Mouse (Mus musculus) limb, embryonic 13.5 days (tissue): ENCODE data around the gene Itgb3bp. TPM values are rescaled to one million over a fixed set of nuclear protein-coding genes. Genes with fewer than 3 reads are reported as not detected.

Source experiments
- ATAC-seq: fragments of 200-750 bp; cut with Nextera tagmentation; 2 replicates; pipeline ENCODE4 v1.8.0; 2017; ENCODE audit warnings: low read depth, moderate number of reproducible peaks, moderate TSS enrichment; ENCODE audit not compliant: low FRiP score
- H3K27ac ChIP-seq: fragments of 300-500 bp; sonication (generic); 2 replicates; pipeline ENCODE4 v1.5.1; 2015; ENCODE audit warnings: inconsistent platforms, mild to moderate bottlenecking, moderate library complexity
- H3K27me3 ChIP-seq: fragments of 300-500 bp; sonication (generic); 2 replicates; pipeline ENCODE4 v1.6.1; 2015; ENCODE audit warnings: mild to moderate bottlenecking, inconsistent platforms
- H3K36me3 ChIP-seq: fragments of 300-500 bp; sonication (generic); 2 replicates; pipeline ENCODE4 v1.6.1; 2015; ENCODE audit warnings: inconsistent platforms, mild to moderate bottlenecking, moderate library complexity
- H3K4me1 ChIP-seq: fragments of 300-500 bp; sonication (generic); 2 replicates; pipeline ENCODE4 v1.6.1; 2015; ENCODE audit warnings: inconsistent platforms
- H3K4me2 ChIP-seq: fragments of 300-500 bp; sonication (generic); replicated peaks from 2 replicates; pipeline ENCODE4 v1.6.1; 2015; ENCODE audit warnings: inconsistent platforms, mild to moderate bottlenecking, moderate library complexity
- H3K4me3 ChIP-seq: fragments of 300-500 bp; sonication (generic); 2 replicates; pipeline ENCODE4 v1.5.1; 2015; ENCODE audit warnings: moderate library complexity, mild to moderate bottlenecking, inconsistent platforms
- H3K9ac ChIP-seq: fragments of 300-500 bp; sonication (generic); 2 replicates; pipeline ENCODE4 v1.6.1; 2015; ENCODE audit warnings: mild to moderate bottlenecking, inconsistent platforms
- H3K9me3 ChIP-seq: fragments of 300-500 bp; sonication (generic); 2 replicates; pipeline ENCODE4 v1.6.1; 2016; ENCODE audit warnings: inconsistent platforms
- whole genome bisulfite sequencing: fragments of 180-500 bp; shearing (Covaris S2); methylation state at CpG from one replicate; pipeline ENCODE4 v1.1.7; 2015; 5-methylcytosine and 5-hydroxymethylcytosine counted together
- polyA plus RNA-seq: library from polyadenylated mRNA; unstranded; fragments of >200 nt; fragmentation: Nextera tagmentation; extraction: Ambion mirVana; gene quantifications from 2 replicates; pipeline ENCODE4 v1.2.1, GENCODE M21; 2015

The Itgb3bp gene
- 36.1 and 36.8 TPM in 2 replicates for polyA plus RNA-seq

DNA sequence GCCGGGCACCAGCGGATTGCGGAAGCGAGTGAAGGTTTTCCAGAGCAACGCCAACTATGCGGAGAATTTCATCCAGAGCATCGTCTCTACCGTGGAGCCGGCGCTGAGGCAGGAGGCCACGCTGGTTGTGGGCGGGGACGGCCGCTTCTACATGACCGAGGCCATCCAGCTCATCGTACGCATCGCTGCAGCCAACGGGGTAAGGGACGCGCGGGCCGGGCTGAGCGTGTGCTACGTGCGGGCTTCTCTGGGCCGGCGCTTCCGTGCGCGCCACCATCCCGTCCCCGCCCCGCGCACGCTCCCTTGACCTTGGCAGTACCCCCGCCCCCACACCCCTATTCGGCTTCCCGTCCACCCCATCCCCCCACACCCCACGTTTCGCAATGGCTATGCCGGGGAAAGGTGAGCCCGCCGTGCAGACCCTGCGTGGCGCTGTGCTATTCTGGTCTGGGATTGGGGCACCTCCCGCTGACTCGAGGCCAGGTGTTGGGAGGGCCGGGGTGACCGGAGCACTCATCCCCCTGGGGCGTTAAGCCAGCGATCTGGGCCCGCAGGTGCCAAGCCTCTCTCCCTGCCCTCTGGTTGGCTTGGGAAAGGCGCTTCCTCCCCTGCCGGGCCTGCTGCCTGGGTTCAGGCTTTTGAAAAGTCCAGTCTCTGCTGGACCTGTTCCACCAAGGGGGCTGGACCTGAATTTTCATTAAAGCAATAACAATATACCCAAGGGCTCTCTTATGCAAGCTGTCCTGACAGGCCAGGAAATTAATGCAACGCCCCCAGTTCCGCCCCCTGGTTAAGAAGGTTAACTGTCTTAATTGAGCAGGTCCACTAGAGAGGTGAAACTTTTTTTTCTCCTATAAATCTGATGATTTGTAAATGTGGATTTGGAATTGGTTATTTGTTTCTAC is at the start of gene Itgb3bp:
TSS of gene Itgb3bp (minus strand) at position 201 of the 905 bp plus-strand sequence.
- Histone ChIP-seq H3K27me3 (peaks cover 3% of the 10 kb centered on the region; the same call in 1 of the 2 replicates), H3K4me3 (peak within 1 kb of the TSS; percentile 61)

DNA sequence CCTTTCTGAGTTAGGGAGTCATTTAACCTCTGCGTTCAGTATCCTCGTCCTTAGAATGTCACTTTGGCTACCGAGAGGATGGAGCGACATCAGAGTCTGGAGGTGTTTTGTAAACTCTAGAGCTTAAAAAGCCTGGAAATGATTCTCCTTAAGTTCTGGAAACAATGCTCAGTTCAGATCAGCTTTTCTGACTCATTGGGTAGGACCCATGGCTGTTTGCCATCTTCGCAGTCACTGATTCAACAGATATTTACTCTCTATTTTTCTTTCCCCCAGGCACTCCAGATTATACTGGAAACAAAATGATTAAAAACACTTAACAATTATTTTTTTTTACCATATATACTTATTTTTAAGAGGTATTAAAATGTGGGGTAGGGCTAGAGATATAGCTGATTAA is 49.7 kb upstream of the Itgb3bp start:
- WGBS: 92% methylated on average over 5 of the region's 5 CpGs
- H3K4me1 ChIP-seq: no peaks in the 10 kb centered on the region
- no peak overlapping the region for H3K9ac ChIP-seq
- no peak overlapping the region for H3K4me3 ChIP-seq
- H3K27ac ChIP-seq: no peak overlapping the region
- H3K36me3 ChIP-seq: peaks cover 7% of the 10 kb centered on the region
- no peaks in the 10 kb centered on the region for H3K9me3 ChIP-seq
- no peaks in the 10 kb centered on the region for H3K27me3 ChIP-seq
- H3K4me2 ChIP-seq: no peak overlapping the region
- ATAC-seq: no peak

More for the DNA sequence above, at the start of gene Itgb3bp:
- H3K4me2 ChIP-seq: peak within 1 kb of the TSS; percentile 95
- no peaks in the 10 kb centered on the region for H3K9me3 ChIP-seq
- ATAC-seq: peak; percentile 90
- H3K36me3 ChIP-seq: no peaks in the 10 kb centered on the region
- H3K4me1 ChIP-seq: peaks cover 28% of the 10 kb centered on the region
- peak within 1 kb of the TSS; percentile 80 for H3K9ac ChIP-seq
- H3K27ac ChIP-seq: peak within 1 kb of the TSS; percentile 88
- under 1% methylated on average over 57 of the region's 57 CpGs for WGBS

DNA sequence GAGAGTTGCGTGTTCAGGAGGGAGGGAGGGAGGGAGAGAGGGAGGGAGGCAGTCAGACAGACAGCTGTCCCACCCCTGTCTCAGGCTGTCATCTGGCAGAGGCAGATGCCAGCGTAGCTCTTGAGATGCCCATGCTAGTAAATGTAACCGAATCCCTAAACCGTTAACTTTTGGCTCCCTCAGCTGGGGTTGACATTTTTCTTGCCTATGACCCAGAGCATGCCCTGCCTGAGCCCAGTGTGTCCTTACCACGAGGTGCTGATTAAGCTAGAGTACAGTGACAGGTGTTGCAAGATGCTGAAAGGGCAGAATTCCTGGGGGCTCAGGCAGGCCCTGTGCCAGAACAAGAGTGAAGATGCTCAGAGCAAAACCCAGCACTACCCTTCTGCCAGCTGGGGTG is 44.8 kb upstream of the Itgb3bp start:
- Histone ChIP-seq H3K4me3 (no peak overlapping the region), H3K9me3 (no peaks in the 10 kb centered on the region), H3K4me1 (peaks cover 8% of the 10 kb centered on the region), H3K9ac (no peak overlapping the region), H3K36me3 (peaks cover 10% of the 10 kb centered on the region), H3K27ac (no peak overlapping the region), H3K27me3 (no peaks in the 10 kb centered on the region), H3K4me2 (no peak overlapping the region)
- 0 out of 2 replicates have a peak, but pooled peaks have one; percentile 32 for ATAC-seq
- 64% methylated on average over 5 of the region's 5 CpGs for WGBS

DNA sequence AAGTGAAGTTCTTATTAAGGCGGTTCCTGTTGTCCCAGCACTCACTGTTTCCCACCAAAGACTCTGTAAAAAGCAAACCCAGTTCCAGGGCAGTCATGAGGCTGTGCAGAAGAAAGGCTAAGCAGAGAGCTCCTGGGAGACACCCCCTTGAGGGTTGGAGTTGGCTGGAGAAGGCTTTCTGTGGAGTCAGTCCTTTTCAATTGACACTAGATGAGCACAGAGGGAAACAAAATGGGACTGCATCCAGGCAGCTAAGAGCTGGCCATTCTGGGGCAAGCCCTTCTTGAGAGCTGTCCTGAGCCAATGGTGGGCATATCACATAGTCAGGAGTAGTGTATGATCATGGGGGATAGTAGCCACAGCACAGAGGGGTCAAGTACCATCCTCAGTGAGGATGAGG is 44.3 kb upstream of the Itgb3bp start:
- Histone ChIP-seq H3K4me3 (no peak overlapping the region), H3K27ac (no peak overlapping the region), H3K36me3 (peaks cover 10% of the 10 kb centered on the region), H3K4me1 (peaks cover 12% of the 10 kb centered on the region), H3K27me3 (no peaks in the 10 kb centered on the region), H3K9ac (no peak overlapping the region), H3K4me2 (no peak overlapping the region), H3K9me3 (no peaks in the 10 kb centered on the region)
- 0 out of 2 replicates have a peak, but pooled peaks have one; percentile 28 for ATAC-seq
- WGBS: 95% methylated on average over 1 of the region's 1 CpGs

DNA sequence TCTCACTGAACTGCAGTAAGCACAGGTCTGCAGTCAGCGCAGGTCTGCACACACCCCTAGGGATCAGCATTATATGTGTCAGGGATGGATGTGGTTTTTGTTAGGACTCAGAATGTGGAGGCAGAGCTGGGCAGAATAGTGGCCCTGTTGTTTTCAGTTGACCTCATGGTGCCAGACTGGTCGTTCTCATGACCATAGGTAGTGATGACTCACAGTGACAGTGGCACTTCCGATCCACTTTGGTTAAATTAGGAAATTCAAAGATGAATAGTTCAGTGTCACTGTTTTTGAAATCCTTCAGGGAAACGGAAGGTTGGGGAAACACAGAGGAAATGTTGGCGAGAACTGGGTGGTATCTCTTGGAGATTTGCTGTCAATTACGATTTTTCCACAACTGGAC is 43.3 kb upstream of the Itgb3bp start:
- H3K9me3 ChIP-seq: no peaks in the 10 kb centered on the region
- WGBS: 87% methylated on average over 6 of the region's 6 CpGs
- H3K4me2 ChIP-seq: no peak overlapping the region
- 0 out of 2 replicates have a peak, but pooled peaks cover 5% of the 10 kb centered on the region for H3K27me3 ChIP-seq
- no peak overlapping the region for H3K9ac ChIP-seq
- no peak overlapping the region for H3K4me3 ChIP-seq
- no peak overlapping the region for H3K27ac ChIP-seq
- no peak for ATAC-seq
- H3K36me3 ChIP-seq: peaks cover 10% of the 10 kb centered on the region
- H3K4me1 ChIP-seq: peaks cover 17% of the 10 kb centered on the region

DNA sequence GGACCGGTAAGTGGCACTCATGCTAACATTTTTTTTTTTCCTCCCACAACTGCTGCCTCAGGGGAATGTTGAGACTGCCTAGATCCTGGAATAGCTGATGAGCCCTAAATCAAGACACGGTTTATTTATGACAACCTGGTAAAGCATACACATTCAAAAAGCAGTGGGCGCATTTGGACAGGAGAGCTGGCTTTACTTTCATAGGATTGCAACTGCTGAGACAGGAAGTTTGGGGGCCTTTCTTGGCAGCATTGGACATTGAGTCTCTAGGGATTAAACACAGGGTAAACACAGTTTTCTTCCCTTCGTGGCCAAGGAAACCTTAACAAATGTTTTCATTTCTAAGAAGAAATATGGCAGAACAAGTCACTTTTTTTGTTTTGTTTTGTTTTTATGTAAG is 40.5 kb upstream of the Itgb3bp start:
- Histone ChIP-seq H3K27ac (no peak overlapping the region), H3K4me1 (peaks cover 31% of the 10 kb centered on the region), H3K4me2 (no peak overlapping the region), H3K9me3 (no peaks in the 10 kb centered on the region), H3K9ac (no peak overlapping the region), H3K4me3 (no peak overlapping the region), H3K36me3 (peaks cover 18% of the 10 kb centered on the region), H3K27me3 (0 out of 2 replicates have a peak, but pooled peaks cover 5% of the 10 kb centered on the region)
- WGBS: 55% methylated on average over 4 of the region's 4 CpGs
- no peak for ATAC-seq

DNA sequence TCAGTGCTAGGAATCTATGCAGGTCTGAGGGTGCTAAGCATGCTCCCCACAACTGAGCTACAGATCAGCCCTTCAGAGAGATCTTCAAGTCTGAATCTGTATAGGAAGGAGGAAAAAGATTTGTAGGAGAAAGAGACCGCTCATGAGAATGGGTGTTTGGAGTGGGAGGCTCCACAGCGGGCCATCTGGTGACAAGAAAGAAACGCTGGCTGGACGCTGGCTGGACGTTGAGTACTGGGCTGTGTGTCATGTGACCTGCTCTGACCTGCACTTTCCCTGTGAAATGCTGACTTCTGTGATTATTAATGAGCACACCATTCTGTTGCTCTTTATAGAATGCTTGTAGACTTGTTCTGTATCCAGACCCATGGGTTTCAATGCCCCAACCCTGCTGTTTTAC is 39.7 kb upstream of the Itgb3bp start:
- Histone ChIP-seq H3K4me1 (peaks cover 31% of the 10 kb centered on the region), H3K4me3 (no peak overlapping the region), H3K27ac (no peak overlapping the region), H3K9me3 (no peaks in the 10 kb centered on the region), H3K4me2 (no peak overlapping the region), H3K27me3 (0 out of 2 replicates have a peak, but pooled peaks cover 5% of the 10 kb centered on the region), H3K9ac (no peak overlapping the region), H3K36me3 (peaks cover 23% of the 10 kb centered on the region)
- 33% methylated on average over 5 of the region's 5 CpGs for WGBS
- ATAC-seq: no peak

DNA sequence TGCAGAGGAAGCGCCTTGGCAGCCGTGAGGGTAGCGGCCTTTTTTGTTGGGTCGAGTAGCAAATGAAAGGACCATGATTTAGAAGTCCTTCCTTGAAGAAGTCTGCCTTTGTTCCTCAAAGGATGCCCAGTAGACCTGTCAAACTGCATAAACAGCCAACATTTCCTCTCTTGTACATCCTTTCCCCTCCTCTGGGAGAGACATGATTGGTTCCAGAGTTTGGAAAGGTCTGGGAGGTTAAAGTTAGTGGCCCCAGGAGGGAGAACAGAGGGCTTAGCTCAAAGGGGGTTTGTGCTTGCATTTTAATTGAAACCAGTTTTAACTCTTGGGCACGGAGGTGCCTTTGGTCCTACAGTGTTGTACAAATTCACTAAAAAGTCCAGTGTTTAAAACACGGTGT is 36.9 kb upstream of the Itgb3bp start:
- 0 out of 2 replicates have a peak, but pooled peaks cover 5% of the 10 kb centered on the region for H3K27me3 ChIP-seq
- no peak overlapping the region for H3K9ac ChIP-seq
- H3K4me2 ChIP-seq: 0 out of 2 replicates have a peak overlapping the region, but pooled peaks have one; percentile 17
- 23% methylated on average over 6 of the region's 6 CpGs for WGBS
- H3K36me3 ChIP-seq: peaks cover 28% of the 10 kb centered on the region
- H3K4me3 ChIP-seq: no peak overlapping the region
- H3K4me1 ChIP-seq: peaks cover 31% of the 10 kb centered on the region
- no peaks in the 10 kb centered on the region for H3K9me3 ChIP-seq
- no peak overlapping the region; the same call in 1 of the 2 replicates for H3K27ac ChIP-seq
- peak; percentile 51; the same call in 1 of the 2 replicates for ATAC-seq

DNA sequence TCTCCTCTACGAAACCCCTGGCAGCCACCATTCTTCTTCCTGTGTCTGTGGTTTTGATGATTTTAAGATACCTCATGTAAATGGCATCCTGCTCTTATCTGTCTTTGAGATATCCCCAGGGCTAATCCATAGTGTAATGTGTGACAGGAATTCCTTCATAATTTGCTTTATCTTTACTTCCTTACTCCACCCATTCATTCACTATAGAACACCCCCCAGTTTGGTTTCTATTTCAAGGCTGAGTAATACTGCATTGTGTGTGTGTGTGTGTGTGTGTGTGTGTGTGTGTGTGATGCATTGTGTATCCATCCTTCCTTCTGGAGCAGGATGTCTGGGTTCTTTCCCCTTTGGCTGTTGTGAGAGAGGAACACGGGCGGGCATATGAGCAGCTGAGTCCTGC is 29.7 kb upstream of the Itgb3bp start:
- no peaks in the 10 kb centered on the region for H3K27me3 ChIP-seq
- H3K4me2 ChIP-seq: no peak overlapping the region
- H3K4me3 ChIP-seq: no peak overlapping the region
- no peak overlapping the region for H3K27ac ChIP-seq
- 77% methylated on average over 3 of the region's 3 CpGs for WGBS
- peaks cover 3% of the 10 kb centered on the region; the same call in 1 of the 2 replicates for H3K4me1 ChIP-seq
- H3K36me3 ChIP-seq: peaks cover 10% of the 10 kb centered on the region
- H3K9ac ChIP-seq: no peak overlapping the region
- no peak for ATAC-seq
- H3K9me3 ChIP-seq: no peaks in the 10 kb centered on the region

DNA sequence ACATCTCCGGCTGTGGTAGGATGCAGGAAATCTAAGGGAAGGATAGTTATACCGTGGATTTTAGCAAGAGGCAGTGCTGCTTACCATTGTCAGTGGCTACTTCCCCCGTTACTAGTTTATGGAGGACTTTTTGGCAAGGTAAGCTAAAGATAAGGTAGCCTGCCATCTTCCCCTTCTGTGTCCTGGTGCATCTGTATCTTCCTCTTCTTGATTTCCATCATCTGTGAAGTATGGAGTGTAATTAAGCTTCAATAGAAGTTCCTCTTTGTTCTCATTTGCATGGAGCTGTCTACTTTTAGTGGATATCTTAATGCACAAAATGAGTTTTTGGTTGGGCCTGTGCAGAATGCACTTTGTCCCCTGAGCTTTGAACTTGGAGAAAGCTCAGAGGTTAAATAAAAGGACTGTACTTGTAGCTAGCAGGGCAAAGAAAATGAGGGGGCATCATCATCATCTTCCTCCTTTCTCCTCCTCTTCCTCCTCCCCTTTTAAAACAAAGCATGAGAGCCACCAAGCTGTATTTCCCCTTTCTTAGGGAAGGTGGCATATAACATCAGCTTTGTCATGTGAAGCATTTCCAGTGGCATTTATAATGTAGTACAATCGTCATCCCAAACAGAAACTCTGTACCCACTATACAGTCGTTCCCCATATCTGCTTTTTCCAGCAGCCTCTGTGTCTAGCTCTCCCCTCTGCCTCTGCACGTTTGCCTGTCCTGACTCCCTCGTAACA is 28.6 kb upstream of the Itgb3bp start:
- no peak overlapping the region for H3K4me2 ChIP-seq
- H3K9me3 ChIP-seq: no peaks in the 10 kb centered on the region
- no peaks in the 10 kb centered on the region for H3K27me3 ChIP-seq
- H3K27ac ChIP-seq: no peak overlapping the region
- WGBS: 74% methylated on average over 7 of the region's 7 CpGs
- ATAC-seq: no peak
- no peak overlapping the region for H3K4me3 ChIP-seq
- peaks cover 7% of the 10 kb centered on the region; the same call in 1 of the 2 replicates for H3K4me1 ChIP-seq
- no peaks in the 10 kb centered on the region for H3K36me3 ChIP-seq
- H3K9ac ChIP-seq: no peak overlapping the region

DNA sequence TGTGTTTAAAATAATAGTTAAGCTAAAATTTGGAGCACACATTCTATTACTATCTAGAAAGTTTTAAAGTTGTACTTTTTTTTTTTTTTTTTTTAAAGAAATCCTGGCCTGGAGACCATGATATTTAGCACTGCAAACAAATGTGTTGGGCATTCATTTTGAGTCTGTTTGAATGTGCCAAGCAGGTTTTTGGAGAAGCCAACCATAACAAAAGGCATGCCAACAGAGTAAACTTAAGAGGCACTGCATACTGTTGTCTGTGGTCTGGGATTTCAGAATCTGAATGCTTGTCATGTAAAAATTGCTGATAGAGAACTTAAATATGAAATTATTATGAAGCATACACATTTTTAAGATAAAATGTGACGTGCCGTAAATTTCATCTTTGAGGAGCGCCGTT is 27.6 kb upstream of the Itgb3bp start:
- Histone ChIP-seq H3K36me3 (no peaks in the 10 kb centered on the region), H3K4me2 (no peak overlapping the region), H3K27me3 (no peaks in the 10 kb centered on the region), H3K27ac (no peak overlapping the region), H3K9me3 (no peaks in the 10 kb centered on the region), H3K4me1 (peaks cover 7% of the 10 kb centered on the region), H3K9ac (no peak overlapping the region), H3K4me3 (no peak overlapping the region)
- no peak for ATAC-seq
- WGBS: 90% methylated on average over 4 of the region's 4 CpGs

DNA sequence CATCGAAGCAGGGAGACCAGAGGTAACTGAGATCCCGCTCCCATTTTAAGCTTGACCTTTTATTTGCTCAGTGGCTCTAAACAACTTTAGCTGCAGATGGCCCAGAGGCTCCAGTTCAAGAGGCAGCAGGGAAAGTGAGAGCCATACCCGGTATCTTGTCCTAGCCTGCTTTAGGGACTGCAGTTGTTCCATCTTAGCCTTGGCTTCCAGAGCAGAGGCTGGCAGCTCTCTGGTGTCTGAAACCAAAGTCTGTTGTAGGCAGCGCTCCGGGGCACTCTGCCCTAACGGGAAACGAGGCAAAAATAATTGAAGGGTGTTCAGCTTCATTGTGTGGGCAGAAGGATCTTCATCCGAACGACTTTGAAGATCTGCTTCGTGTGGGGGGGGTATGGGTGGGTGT is 25.8 kb upstream of the Itgb3bp start:
- H3K4me3 ChIP-seq: no peak overlapping the region
- no peaks in the 10 kb centered on the region for H3K9me3 ChIP-seq
- H3K27ac ChIP-seq: no peak overlapping the region
- H3K36me3 ChIP-seq: no peaks in the 10 kb centered on the region
- no peak overlapping the region for H3K4me2 ChIP-seq
- H3K9ac ChIP-seq: no peak overlapping the region
- H3K4me1 ChIP-seq: peaks cover 7% of the 10 kb centered on the region
- no peak for ATAC-seq
- no peaks in the 10 kb centered on the region for H3K27me3 ChIP-seq
- 87% methylated on average over 10 of the region's 10 CpGs for WGBS
